In the genomic region with DNA sequence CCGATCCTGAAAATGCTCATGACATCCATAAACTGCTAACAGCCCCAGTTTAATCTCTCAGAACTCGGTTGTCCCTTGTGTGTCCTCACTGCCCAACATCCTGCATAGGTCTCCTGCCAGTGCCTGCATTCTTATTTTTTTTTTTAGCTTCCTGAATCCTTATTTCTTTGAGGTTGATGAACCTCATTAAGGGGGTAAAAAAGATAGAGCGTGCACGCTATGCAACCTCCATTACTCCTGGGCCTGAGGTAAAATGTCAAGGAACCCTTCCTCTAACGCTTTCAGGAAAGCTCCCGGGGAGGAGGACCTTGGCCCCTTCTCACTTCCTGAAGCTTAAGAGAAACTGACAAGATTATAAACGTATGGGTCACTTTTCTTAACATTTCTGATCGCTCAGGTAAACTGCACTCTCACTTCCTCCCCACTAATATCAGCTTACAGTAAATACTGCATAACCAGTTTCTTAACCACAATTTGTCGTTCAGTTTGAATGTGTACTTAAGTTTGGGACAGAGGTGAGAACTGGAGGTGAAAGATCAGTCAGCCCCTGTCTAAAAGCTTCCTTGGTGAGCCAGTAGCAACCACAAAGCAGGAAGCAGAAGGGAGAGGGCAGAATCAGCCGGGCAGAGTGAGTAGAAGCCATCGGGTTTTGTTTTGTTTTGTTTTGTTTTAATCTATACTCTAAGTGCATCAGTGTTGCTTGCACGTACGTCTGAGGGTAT, we compare ENCODE assay signal across 12 mouse cellular contexts. TPM values are rescaled to one million over a fixed set of nuclear protein-coding genes. Genes with fewer than 3 reads are reported as not detected.
A peak's percentile ranks its signal among the peaks of the same experiment; 100 is the strongest.
DNase-seq lines count a peak whose midpoint lies in the region; ATAC-seq and TF ChIP-seq lines count a peak whose summit lies in the region.
"Had no signal": no experiment of that assay in that cellular context is flagged by ENCODE, and none has a peak within 500 bp of the region (broad histone marks: within the 10 kb centered on the region; RNA-seq: fewer than 3 reads in every experiment).

No protein-coding gene starts in this region.

- no peak overlapping the region for H3K4me3 ChIP-seq in heart, embryonic 12.5 days
- H3K4me3 ChIP-seq in intestine, postnatal 0 days (ENCODE audit: low read depth, low read length), result no peak overlapping the region
- H3K4me3 ChIP-seq: forebrain, embryonic 15.5 days; layer of hippocampus, adult 2 months had no signal

- no peak overlapping the region for H3K4me2 ChIP-seq in heart, embryonic 12.5 days
- peak overlapping the region; percentile 35 for H3K4me2 ChIP-seq in intestine, postnatal 0 days (replicated peaks; ENCODE audit: low read depth)
- H3K4me2 ChIP-seq: forebrain, embryonic 15.5 days; lung, embryonic 14.5 days had no signal

- 69% methylated on average over 13 of the region's 13 CpGs for WGBS in heart, embryonic 12.5 days
- 39% methylated on average over 13 of the region's 13 CpGs for WGBS in intestine, postnatal 0 days

- no peak overlapping the region for H3K27ac ChIP-seq in heart, embryonic 12.5 days (ENCODE audit: poor library complexity, severe bottlenecking)
- H3K27ac ChIP-seq in intestine, postnatal 0 days (ENCODE audit: low read depth, low read length), result no peak overlapping the region; the same call in 1 of the 2 replicates
- H3K27ac ChIP-seq: forebrain, embryonic 15.5 days; layer of hippocampus, adult 2 months had no signal

- H3K4me1 ChIP-seq in heart, embryonic 12.5 days (replicated peaks), result peaks cover 7% of the 10 kb centered on the region; the same call in 1 of the 2 replicates
- H3K4me1 ChIP-seq in intestine, postnatal 0 days (replicated peaks; ENCODE audit: control insufficient read depth, insufficient read depth, low read length), result no peaks in the 10 kb centered on the region

- TF ChIP-seq CTCF in intestine, postnatal 0 days (IDR thresholded peaks at IDR 0.05; ENCODE audit: low read depth), result no peak

- peaks cover 28% of the 10 kb centered on the region for H3K36me3 ChIP-seq in heart, embryonic 12.5 days
- no peaks in the 10 kb centered on the region; the same call in 1 of the 2 replicates for H3K36me3 ChIP-seq in intestine, postnatal 0 days (ENCODE audit: control insufficient read depth, insufficient read depth)
- H3K36me3 ChIP-seq: forebrain, embryonic 15.5 days had no signal

- peaks cover 7% of the 10 kb centered on the region; the same call in 1 of the 2 replicates for H3K9me3 ChIP-seq in heart, embryonic 12.5 days (replicated peaks)
- no peaks in the 10 kb centered on the region for H3K9me3 ChIP-seq in intestine, postnatal 0 days (ENCODE audit: control insufficient read depth)

- H3K9ac ChIP-seq in heart, embryonic 12.5 days, result no peak overlapping the region
- no peak overlapping the region for H3K9ac ChIP-seq in intestine, postnatal 0 days (ENCODE audit: low read depth, low read length)
- H3K9ac ChIP-seq: forebrain, embryonic 15.5 days; lung, embryonic 14.5 days had no signal

- DNase-seq in heart, adult 11 months, result peak; percentile 83
- peak; percentile 79 for DNase-seq in CD4-positive helper T cell, adult 2 months (ENCODE audit: low read depth, low spot score)
- peak; percentile 63 for DNase-seq in natural killer cell, adult 2 months (ENCODE audit: low spot score in 2 of 2)
- DNase-seq in cerebellum, postnatal 14 days, result no peak
- DNase-seq in adrenal gland, postnatal 36 days, result no peak
- no peak for DNase-seq in yolk sac, embryonic 10.5 days (ENCODE audit: low spot score)
- DNase-seq: right cerebral cortex, postnatal 25 days had no signal

- H3K27me3 ChIP-seq in heart, embryonic 12.5 days (replicated peaks), result no peaks in the 10 kb centered on the region
- H3K27me3 ChIP-seq in intestine, postnatal 0 days (replicated peaks; ENCODE audit: control insufficient read depth, insufficient read depth, low read length), result no peaks in the 10 kb centered on the region
- H3K27me3 ChIP-seq: forebrain, embryonic 15.5 days had no signal

- no peak for ATAC-seq in heart, embryonic 12.5 days (ENCODE audit: insufficient number of reproducible peaks, low FRiP score)
- no peak for ATAC-seq in intestine, postnatal 0 days
- ATAC-seq: forebrain, embryonic 15.5 days had no signal

RNA-seq across cellular contexts. Expression of gene Rsbn1l, which starts 0.9 kb away (rescaled TPM):
- 5.4 and 7.1 TPM in 2 replicates for polyA plus RNA-seq in heart, embryonic 12.5 days (2016; fragmentation: Nextera tagmentation; extraction: Ambion mirVana)
- polyA plus RNA-seq in intestine, postnatal 0 days (2015; fragmentation: Nextera tagmentation; extraction: Ambion mirVana), result 3.7 and 4.3 TPM in 2 replicates
- total RNA-seq in adrenal gland, postnatal 36 days (2021), result 10 to 100 TPM; 14.2 to 16.8 TPM

Comparison
In these comparisons a context has a peak if more than half of its experiments do, and no peak if none do; other contexts are left out.
1. DNase-seq: peak in heart, adult 11 months (single experiment), CD4-positive helper T cell, adult 2 months (single experiment) and natural killer cell, adult 2 months (2 of 2); none in cerebellum, postnatal 14 days (0 of 2), adrenal gland, postnatal 36 days (0 of 2) and yolk sac, embryonic 10.5 days (single experiment).